Mouse (Mus musculus): ENCODE measurements around the gene Rps6ka3. TPM values are rescaled to one million over a fixed set of nuclear protein-coding genes. Genes with fewer than 3 reads are reported as not detected.

The Rps6ka3 gene
- polyA plus RNA-seq, 1 experiment from 2014 or later = 6.5 TPM

DNA sequence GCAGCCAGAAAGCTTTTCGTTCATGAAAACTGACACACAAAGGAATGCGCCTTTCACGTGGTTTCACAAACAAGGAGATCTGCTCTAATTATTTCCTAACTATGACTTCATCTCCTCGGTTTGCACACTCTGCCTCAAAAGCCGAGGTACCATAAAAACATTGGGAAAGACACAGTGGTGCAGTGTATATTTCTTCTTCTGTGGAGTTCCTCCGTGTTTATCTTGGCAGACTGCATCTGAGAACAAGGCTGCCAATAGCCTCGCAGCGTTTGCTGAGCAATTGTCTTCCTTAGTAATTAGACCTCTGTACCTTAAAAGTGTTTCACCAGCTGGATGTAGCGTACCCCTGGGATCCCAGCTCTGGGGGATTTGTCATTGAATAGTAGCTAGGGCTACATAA is 177.0 kb downstream of the Rps6ka3 start:
- WGBS = 86% methylated on average over 9 of the region's 9 CpGs
- Histone ChIP-seq H3K4me3 (no peak overlapping the region), H3K27me3 (ENCODE audit: insufficient read depth, poor library complexity, severe bottlenecking) (no peaks in the 10 kb centered on the region), H3K9me3 (no peaks in the 10 kb centered on the region), H3K36me3 (peaks cover 34% of the 10 kb centered on the region), H3K27ac (no peak overlapping the region), H3K4me1 (no peaks in the 10 kb centered on the region)
- DNase-seq (ENCODE audit: low spot score) = no peak

DNA sequence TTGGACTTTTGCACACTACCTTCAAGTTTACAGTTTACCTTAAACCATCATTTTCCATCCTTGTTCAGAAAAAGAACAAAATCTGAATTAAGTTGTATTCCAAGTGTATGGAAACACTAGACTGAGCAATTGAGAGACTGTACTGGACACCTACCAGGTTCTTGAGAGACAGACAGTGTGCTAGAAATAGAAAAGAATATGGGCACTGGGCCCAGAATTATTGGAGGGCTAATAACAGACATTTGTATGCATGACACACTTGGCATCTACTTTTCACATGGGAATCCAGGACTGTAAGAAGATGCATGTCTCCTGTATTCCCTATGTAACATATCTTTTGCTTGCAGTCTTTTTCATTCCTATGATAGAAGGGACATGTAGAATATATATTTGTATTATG is 178.8 kb downstream of the Rps6ka3 start:
- no peaks in the 10 kb centered on the region for H3K4me1 ChIP-seq
- H3K27me3 ChIP-seq (ENCODE audit: insufficient read depth, poor library complexity, severe bottlenecking) = no peaks in the 10 kb centered on the region
- H3K4me3 ChIP-seq = no peak overlapping the region
- H3K9me3 ChIP-seq = no peaks in the 10 kb centered on the region
- H3K27ac ChIP-seq = no peak overlapping the region
- DNase-seq (ENCODE audit: low spot score) = no peak
- peaks cover 24% of the 10 kb centered on the region for H3K36me3 ChIP-seq

DNA sequence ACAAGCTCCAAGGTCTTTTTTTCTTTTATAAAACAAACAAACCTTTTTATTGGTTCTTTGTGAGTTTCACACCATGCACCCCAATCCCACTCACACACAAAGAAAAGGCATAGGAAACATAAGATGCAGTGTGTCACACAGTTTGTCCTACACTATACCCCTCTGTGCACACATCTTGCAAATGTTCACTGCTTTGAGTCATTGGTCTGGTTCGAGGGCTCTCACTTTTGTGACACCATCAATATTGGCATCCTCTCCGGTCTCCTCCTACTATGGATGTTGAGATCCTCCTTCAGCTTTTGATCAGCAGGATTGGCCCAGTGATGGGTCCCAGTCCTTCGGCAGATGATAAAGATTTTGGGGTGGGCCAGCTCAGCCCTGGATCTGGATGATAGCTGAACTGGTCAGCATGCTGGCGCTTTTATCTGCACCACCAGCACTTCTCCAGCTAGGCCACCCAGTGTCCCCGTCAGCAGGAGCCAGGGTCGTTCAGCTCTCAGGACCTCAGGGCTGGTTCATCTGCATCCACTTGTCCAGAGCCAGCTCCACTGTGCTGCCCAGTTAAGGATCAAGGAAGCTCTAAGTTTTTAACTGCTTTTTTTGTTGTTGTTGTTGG is 180.3 kb downstream of the Rps6ka3 start:
- 64% methylated on average over 6 of the region's 6 CpGs for WGBS
- no peaks in the 10 kb centered on the region for H3K4me1 ChIP-seq
- no peaks in the 10 kb centered on the region for H3K27me3 ChIP-seq (ENCODE audit: insufficient read depth, poor library complexity, severe bottlenecking)
- no peak overlapping the region for H3K4me3 ChIP-seq
- peaks cover 14% of the 10 kb centered on the region for H3K36me3 ChIP-seq
- no peak for DNase-seq (ENCODE audit: low spot score)
- H3K27ac ChIP-seq = no peak overlapping the region
- H3K9me3 ChIP-seq = no peaks in the 10 kb centered on the region

- Histone ChIP-seq H3K36me3 (peaks cover 6% of the 10 kb centered on the region; the same call in 1 of the 2 replicates), H3K4me3 (no peak overlapping the region), H3K4me1 (no peaks in the 10 kb centered on the region), H3K9me3 (no peaks in the 10 kb centered on the region), H3K27ac (no peak overlapping the region), H3K27me3 (ENCODE audit: insufficient read depth, poor library complexity, severe bottlenecking) (no peaks in the 10 kb centered on the region)
- WGBS = 67% methylated on average over 3 of the region's 3 CpGs
- DNase-seq (ENCODE audit: low spot score) = no peak
Observed at GRCm38 (mm10) chrX:159391239-159391638, 181.1 kb downstream of the Rps6ka3 start.

DNA sequence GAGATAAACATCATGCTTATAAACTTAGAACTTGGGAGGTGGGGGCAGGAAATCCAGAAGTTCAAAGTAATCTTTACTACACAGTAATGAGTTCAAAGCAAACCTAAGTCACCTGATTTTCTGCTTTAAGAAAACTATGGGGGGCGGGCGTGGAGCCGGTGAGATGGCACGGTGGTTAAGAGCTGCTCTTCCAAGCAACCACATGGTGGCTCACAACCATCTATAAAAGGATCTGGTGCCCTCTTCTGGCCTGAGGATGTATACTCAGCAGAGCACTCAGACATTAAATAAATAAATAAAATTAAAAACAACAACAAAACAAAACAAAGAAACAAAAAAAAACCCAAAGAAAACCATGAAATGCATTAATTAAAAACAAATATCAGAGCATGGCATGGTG is 199.1 kb downstream of the Rps6ka3 start:
- Histone ChIP-seq H3K9me3 (no peaks in the 10 kb centered on the region), H3K27ac (no peak overlapping the region), H3K27me3 (ENCODE audit: insufficient read depth, poor library complexity, severe bottlenecking) (peaks cover 9% of the 10 kb centered on the region), H3K4me1 (no peaks in the 10 kb centered on the region), H3K36me3 (no peaks in the 10 kb centered on the region), H3K4me3 (no peak overlapping the region)
- 32% methylated on average over 4 of the region's 4 CpGs for WGBS
- no peak for DNase-seq (ENCODE audit: low spot score)

- 35% methylated on average over 65 of the region's 83 CpGs for WGBS
- H3K9me3 ChIP-seq = no peaks in the 10 kb centered on the region
- no peak for DNase-seq (ENCODE audit: low spot score)
- no peaks in the 10 kb centered on the region for H3K4me1 ChIP-seq
- 0 out of 2 replicates have a peak within 1 kb of the TSS, but pooled peaks have one; percentile 6 for H3K27ac ChIP-seq
- peak within 1 kb of the TSS; percentile 69 for H3K4me3 ChIP-seq
- H3K27me3 ChIP-seq (ENCODE audit: insufficient read depth, poor library complexity, severe bottlenecking) = peaks cover 45% of the 10 kb centered on the region
- H3K36me3 ChIP-seq = no peaks in the 10 kb centered on the region
Observed at GRCm38 (mm10) chrX:159414130-159414828, 204.2 kb downstream of the Rps6ka3 start, which contains the start of gene Map7d2. TSS of gene Map7d2 (plus strand) at chrX:159414572.

GRCm38 (mm10) chrX:159414829-159415673 is 204.9 kb downstream of the Rps6ka3 start:
- no peaks in the 10 kb centered on the region for H3K36me3 ChIP-seq
- H3K27ac ChIP-seq = 0 out of 2 replicates have a peak overlapping the region, but pooled peaks have one; percentile 6
- peak overlapping the region; percentile 69 for H3K4me3 ChIP-seq
- 16% methylated on average over 59 of the region's 65 CpGs for WGBS
- no peak for DNase-seq (ENCODE audit: low spot score)
- H3K27me3 ChIP-seq (ENCODE audit: insufficient read depth, poor library complexity, severe bottlenecking) = peaks cover 45% of the 10 kb centered on the region
- no peaks in the 10 kb centered on the region for H3K4me1 ChIP-seq
- H3K9me3 ChIP-seq = no peaks in the 10 kb centered on the region

Other genes with a start within 250 kb of the Rps6ka3 start
- 119 and 125 TPM in 2 replicates for gene Eif1ax, start 161.9 kb downstream of the Rps6ka3 start, polyA plus RNA-seq (2016; fragmentation: Nextera tagmentation; extraction: Ambion mirVana)
- gene Map7d2, start 204.3 kb downstream of the Rps6ka3 start, polyA plus RNA-seq (2016; fragmentation: Nextera tagmentation; extraction: Ambion mirVana) = 0.83 and 2.3 TPM in 2 replicates

All from heart, embryonic 10.5 days (tissue).